Mouse (Mus musculus): ENCODE results near the gene Ptprc. TPM values are rescaled to one million over a fixed set of nuclear protein-coding genes. Genes with fewer than 3 reads are reported as not detected.

The Ptprc gene
- total RNA-seq, 1 experiment: 0.49 TPM

DNA sequence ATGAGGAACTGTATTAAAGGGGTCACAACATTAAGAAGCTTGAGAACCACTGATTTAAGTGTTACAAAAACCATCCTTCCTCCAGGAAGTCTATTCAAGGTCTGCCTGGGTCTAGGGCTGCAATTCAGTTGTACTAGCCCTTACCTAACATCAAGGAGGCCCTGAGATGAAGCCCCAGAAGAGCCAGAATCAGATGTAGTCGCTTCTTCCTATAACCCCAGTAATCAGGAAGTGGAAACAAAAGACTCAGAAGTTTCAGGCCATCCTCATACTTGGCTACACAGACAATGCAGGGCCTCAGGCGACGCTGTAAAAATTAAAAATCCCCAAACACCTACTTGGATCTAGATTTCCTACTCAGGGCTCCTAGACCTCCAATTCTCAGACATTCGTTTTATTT, 37.8 kb downstream of the Ptprc start:
- in situ Hi-C loops (cut with MboI; ENCODE audit: low sequenced_read_pairs in 2 of 2, unreplicated experiment in 2 of 2): no loop called here
- Histone ChIP-seq H3K9me3 (ENCODE audit: control insufficient read depth, insufficient read depth, low read depth, low read length) (no peaks in the 10 kb centered on the region), H3K36me3 (ENCODE audit: control insufficient read depth, insufficient read depth, low read length, poor library complexity, severe bottlenecking) (no peaks in the 10 kb centered on the region), H3K27ac (ENCODE audit: insufficient read depth, low read depth, low read length, poor library complexity, severe bottlenecking) (no peak overlapping the region), H3K4me3 (ENCODE audit: insufficient read depth in 1 of 2, low read depth in 1 of 2, low read length in 2 of 2, poor library complexity in 1 of 2, severe bottlenecking in 1 of 2) (no peak overlapping the region), H3K9ac (ENCODE audit: insufficient read depth, low read depth, low read length, poor library complexity, severe bottlenecking) (no peak overlapping the region), H3K4me1 (ENCODE audit: control insufficient read depth in 2 of 2, insufficient read depth in 2 of 2, low read length in 2 of 2, poor library complexity in 1 of 2) (no peaks in the 10 kb centered on the region)
- no peak for TF ChIP-seq ZNF384 (IDR thresholded peaks at IDR 0.05; ENCODE audit: low read depth, low read length)
- TF ChIP-seq HCFC1 (IDR thresholded peaks at IDR 0.05; ENCODE audit: borderline replicate concordance, insufficient read depth, low read length): no peak
- TF ChIP-seq CHD2 (IDR thresholded peaks at IDR 0.05; ENCODE audit: low read depth, low read length): no peak
- DNase-seq (ENCODE audit: low read depth, low spot score): no peak

DNA sequence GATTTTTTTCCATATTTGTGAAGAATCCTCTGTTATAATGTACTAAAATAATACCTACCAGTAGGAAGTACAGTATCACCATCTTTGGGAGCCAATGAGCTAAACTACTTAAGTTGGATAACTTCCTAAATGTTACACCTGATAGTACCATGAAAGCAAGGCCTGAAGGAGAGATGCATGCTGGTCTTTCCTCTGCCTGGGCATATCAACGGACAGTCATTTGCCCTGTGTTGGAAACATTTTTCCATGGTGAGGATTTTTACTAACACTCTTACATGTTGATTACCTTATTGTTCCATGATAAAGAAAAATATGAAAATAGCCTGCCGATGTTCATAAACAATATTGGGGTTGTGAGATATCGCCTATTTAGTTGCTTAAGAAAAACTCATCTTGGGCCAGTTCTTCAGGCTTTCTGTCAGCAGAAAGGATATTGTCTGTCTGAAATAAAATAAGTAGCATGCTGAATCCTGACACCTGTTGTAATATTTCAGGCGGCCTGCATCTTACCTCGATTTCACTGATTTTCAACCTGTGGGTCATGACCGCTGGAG, 38.4 kb downstream of the Ptprc start:
- Histone ChIP-seq H3K9ac (ENCODE audit: insufficient read depth, low read depth, low read length, poor library complexity, severe bottlenecking) (no peak overlapping the region), H3K4me3 (ENCODE audit: insufficient read depth in 1 of 2, low read depth in 1 of 2, low read length in 2 of 2, poor library complexity in 1 of 2, severe bottlenecking in 1 of 2) (no peak overlapping the region), H3K9me3 (ENCODE audit: control insufficient read depth, insufficient read depth, low read depth, low read length) (no peaks in the 10 kb centered on the region), H3K4me1 (ENCODE audit: control insufficient read depth in 2 of 2, insufficient read depth in 2 of 2, low read length in 2 of 2, poor library complexity in 1 of 2) (no peaks in the 10 kb centered on the region), H3K27ac (ENCODE audit: insufficient read depth, low read depth, low read length, poor library complexity, severe bottlenecking) (no peak overlapping the region), H3K36me3 (ENCODE audit: control insufficient read depth, insufficient read depth, low read length, poor library complexity, severe bottlenecking) (no peaks in the 10 kb centered on the region)
- TF ChIP-seq HCFC1 (IDR thresholded peaks at IDR 0.05; ENCODE audit: borderline replicate concordance, insufficient read depth, low read length): no peak
- DNase-seq (ENCODE audit: low read depth, low spot score): no peak
- in situ Hi-C loops (cut with MboI; ENCODE audit: low sequenced_read_pairs in 2 of 2, unreplicated experiment in 2 of 2): no loop called here

DNA sequence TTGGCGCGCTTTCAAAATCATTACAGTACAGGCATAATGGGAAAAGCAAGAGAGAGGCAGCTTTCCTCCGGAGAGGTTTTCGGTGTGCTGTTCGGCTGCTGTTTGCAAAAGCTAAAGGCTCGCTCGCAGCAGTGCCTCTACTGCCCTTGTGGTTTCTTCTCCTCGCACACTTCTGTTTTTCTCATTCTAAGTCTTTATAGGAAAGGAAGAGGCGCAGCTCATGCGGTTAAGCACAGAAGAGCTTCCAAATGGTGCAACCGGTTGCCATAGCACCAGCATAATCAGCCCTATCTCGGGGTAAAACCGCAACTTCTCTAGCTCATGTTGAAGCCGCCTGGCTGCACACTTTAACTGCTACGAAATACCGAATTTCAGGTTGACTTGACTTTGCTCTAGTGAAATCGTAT, 39.1 kb downstream of the Ptprc start:
- TF ChIP-seq HCFC1 (IDR thresholded peaks at IDR 0.05; ENCODE audit: borderline replicate concordance, insufficient read depth, low read length): no peak
- TF ChIP-seq CHD2 (IDR thresholded peaks at IDR 0.05; ENCODE audit: low read depth, low read length): no peak
- TF ChIP-seq ZC3H11A (IDR thresholded peaks at IDR 0.05; ENCODE audit: borderline replicate concordance, low read depth, low read length): no peak
- no peak for TF ChIP-seq ZNF384 (IDR thresholded peaks at IDR 0.05; ENCODE audit: low read depth, low read length)
- TF ChIP-seq MAFK (IDR thresholded peaks at IDR 0.05; ENCODE audit: insufficient read depth, low read depth, low read length): no peak
- Histone ChIP-seq H3K4me1 (ENCODE audit: control insufficient read depth in 2 of 2, insufficient read depth in 2 of 2, low read length in 2 of 2, poor library complexity in 1 of 2) (no peaks in the 10 kb centered on the region), H3K4me3 (ENCODE audit: insufficient read depth in 1 of 2, low read depth in 1 of 2, low read length in 2 of 2, poor library complexity in 1 of 2, severe bottlenecking in 1 of 2) (no peak overlapping the region), H3K9ac (ENCODE audit: insufficient read depth, low read depth, low read length, poor library complexity, severe bottlenecking) (no peak overlapping the region), H3K9me3 (ENCODE audit: control insufficient read depth, insufficient read depth, low read depth, low read length) (no peaks in the 10 kb centered on the region), H3K27ac (ENCODE audit: insufficient read depth, low read depth, low read length, poor library complexity, severe bottlenecking) (no peak overlapping the region), H3K36me3 (ENCODE audit: control insufficient read depth, insufficient read depth, low read length, poor library complexity, severe bottlenecking) (no peaks in the 10 kb centered on the region)
- DNase-seq (ENCODE audit: low read depth, low spot score): no peak
- in situ Hi-C loops (cut with MboI; ENCODE audit: low sequenced_read_pairs in 2 of 2, unreplicated experiment in 2 of 2): no loop called here

DNA sequence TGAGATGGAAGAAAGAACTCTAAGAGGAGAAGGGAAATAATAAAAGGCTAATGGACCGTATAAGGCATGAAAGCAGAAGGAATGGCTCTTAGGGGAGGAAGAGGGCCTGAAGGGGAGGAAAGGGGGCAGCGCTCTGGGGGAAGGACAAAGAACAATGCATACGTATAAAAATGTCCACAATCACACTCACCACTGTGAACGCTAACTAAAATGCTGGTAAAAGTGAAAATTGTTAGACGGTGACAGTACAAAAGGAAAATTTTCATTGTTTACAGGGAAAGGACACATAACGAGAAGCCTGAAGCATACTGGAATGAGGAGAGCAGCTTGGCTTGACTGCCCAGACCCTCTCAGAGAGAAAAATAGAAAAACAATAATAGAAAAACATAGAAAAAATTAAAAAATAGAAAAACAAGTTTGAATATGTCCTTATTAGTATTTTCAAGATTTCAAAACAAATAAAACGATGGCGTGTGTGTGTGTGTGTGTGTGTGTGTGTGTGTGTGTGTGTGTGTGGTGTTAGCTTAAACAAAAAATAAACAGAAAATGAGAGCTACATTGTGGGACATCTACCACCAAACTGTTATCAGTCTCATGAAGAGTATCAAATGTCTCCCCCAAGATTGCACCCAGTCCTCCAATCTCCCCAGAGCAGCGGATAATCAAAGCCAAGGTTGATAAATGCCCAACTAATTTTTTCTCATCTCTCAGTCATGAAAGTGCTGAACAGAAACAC, 39.7 kb downstream of the Ptprc start:
- Histone ChIP-seq H3K9ac (ENCODE audit: insufficient read depth, low read depth, low read length, poor library complexity, severe bottlenecking) (no peak overlapping the region), H3K36me3 (ENCODE audit: control insufficient read depth, insufficient read depth, low read length, poor library complexity, severe bottlenecking) (no peaks in the 10 kb centered on the region), H3K4me3 (ENCODE audit: insufficient read depth in 1 of 2, low read depth in 1 of 2, low read length in 2 of 2, poor library complexity in 1 of 2, severe bottlenecking in 1 of 2) (no peak overlapping the region), H3K4me1 (ENCODE audit: control insufficient read depth in 2 of 2, insufficient read depth in 2 of 2, low read length in 2 of 2, poor library complexity in 1 of 2) (no peaks in the 10 kb centered on the region), H3K9me3 (ENCODE audit: control insufficient read depth, insufficient read depth, low read depth, low read length) (no peaks in the 10 kb centered on the region), H3K27ac (ENCODE audit: insufficient read depth, low read depth, low read length, poor library complexity, severe bottlenecking) (no peak overlapping the region)
- in situ Hi-C loops (cut with MboI; ENCODE audit: low sequenced_read_pairs in 2 of 2, unreplicated experiment in 2 of 2): no loop called here
- no peak for DNase-seq (ENCODE audit: low read depth, low spot score)
- no peak for TF ChIP-seq HCFC1 (IDR thresholded peaks at IDR 0.05; ENCODE audit: borderline replicate concordance, insufficient read depth, low read length)
- TF ChIP-seq CHD2 (IDR thresholded peaks at IDR 0.05; ENCODE audit: low read depth, low read length): no peak
- TF ChIP-seq ZNF384 (IDR thresholded peaks at IDR 0.05; ENCODE audit: low read depth, low read length): no peak
- no peak for TF ChIP-seq MAFK (IDR thresholded peaks at IDR 0.05; ENCODE audit: insufficient read depth, low read depth, low read length)

DNA sequence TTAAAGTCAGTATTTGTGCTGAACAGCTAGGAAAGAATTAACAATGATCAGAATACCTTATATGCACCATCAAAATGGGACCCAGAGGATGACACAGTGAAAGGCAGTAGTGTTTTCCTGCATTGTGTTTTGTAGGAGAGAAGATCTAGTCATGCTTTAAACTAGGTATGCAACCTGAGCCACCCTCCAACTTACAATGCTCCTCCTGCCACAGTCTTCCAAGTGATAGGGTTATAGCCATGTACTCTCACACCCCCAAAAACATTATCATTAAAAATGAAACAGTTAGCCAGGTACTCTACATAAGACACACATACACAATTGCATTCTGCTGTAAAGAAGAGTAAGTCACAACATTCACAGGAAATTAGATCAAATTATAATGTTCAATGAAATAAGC, 40.4 kb downstream of the Ptprc start:
- Histone ChIP-seq H3K9ac (ENCODE audit: insufficient read depth, low read depth, low read length, poor library complexity, severe bottlenecking) (no peak overlapping the region), H3K27ac (ENCODE audit: insufficient read depth, low read depth, low read length, poor library complexity, severe bottlenecking) (no peak overlapping the region), H3K9me3 (ENCODE audit: control insufficient read depth, insufficient read depth, low read depth, low read length) (no peaks in the 10 kb centered on the region), H3K36me3 (ENCODE audit: control insufficient read depth, insufficient read depth, low read length, poor library complexity, severe bottlenecking) (no peaks in the 10 kb centered on the region), H3K4me1 (ENCODE audit: control insufficient read depth in 2 of 2, insufficient read depth in 2 of 2, low read length in 2 of 2, poor library complexity in 1 of 2) (no peaks in the 10 kb centered on the region), H3K4me3 (ENCODE audit: insufficient read depth in 1 of 2, low read depth in 1 of 2, low read length in 2 of 2, poor library complexity in 1 of 2, severe bottlenecking in 1 of 2) (no peak overlapping the region)
- in situ Hi-C loops (cut with MboI; ENCODE audit: low sequenced_read_pairs in 2 of 2, unreplicated experiment in 2 of 2): no loop called here
- no peak for DNase-seq (ENCODE audit: low read depth, low spot score)
- TF ChIP-seq ZC3H11A (IDR thresholded peaks at IDR 0.05; ENCODE audit: borderline replicate concordance, low read depth, low read length): no peak
- no peak for TF ChIP-seq ZNF384 (IDR thresholded peaks at IDR 0.05; ENCODE audit: low read depth, low read length)
- no peak for TF ChIP-seq HCFC1 (IDR thresholded peaks at IDR 0.05; ENCODE audit: borderline replicate concordance, insufficient read depth, low read length)
- no peak for TF ChIP-seq MAFK (IDR thresholded peaks at IDR 0.05; ENCODE audit: insufficient read depth, low read depth, low read length)
- no peak for TF ChIP-seq CHD2 (IDR thresholded peaks at IDR 0.05; ENCODE audit: low read depth, low read length)
